Mouse (Mus musculus): ENCODE data around the gene Has1. TPM values are rescaled to one million over a fixed set of nuclear protein-coding genes. Genes with fewer than 3 reads are reported as not detected.
"Not testable (repeated sequence)": the region's sequence is repeated elsewhere in the genome, so short reads cannot be mapped to it uniquely, and the experiment has no call there.

Has1 gene
- total RNA-seq, 4 experiments from 2014 or later, result 0.57 to 0.73 (median 0.60) TPM

GRCm38 (mm10) chr17:17844606-17845005 is 10.4 kb downstream of the Has1 start:
- DNase-seq (ENCODE audit: low spot score in 2 of 2), result not testable (repeated sequence)

DNA sequence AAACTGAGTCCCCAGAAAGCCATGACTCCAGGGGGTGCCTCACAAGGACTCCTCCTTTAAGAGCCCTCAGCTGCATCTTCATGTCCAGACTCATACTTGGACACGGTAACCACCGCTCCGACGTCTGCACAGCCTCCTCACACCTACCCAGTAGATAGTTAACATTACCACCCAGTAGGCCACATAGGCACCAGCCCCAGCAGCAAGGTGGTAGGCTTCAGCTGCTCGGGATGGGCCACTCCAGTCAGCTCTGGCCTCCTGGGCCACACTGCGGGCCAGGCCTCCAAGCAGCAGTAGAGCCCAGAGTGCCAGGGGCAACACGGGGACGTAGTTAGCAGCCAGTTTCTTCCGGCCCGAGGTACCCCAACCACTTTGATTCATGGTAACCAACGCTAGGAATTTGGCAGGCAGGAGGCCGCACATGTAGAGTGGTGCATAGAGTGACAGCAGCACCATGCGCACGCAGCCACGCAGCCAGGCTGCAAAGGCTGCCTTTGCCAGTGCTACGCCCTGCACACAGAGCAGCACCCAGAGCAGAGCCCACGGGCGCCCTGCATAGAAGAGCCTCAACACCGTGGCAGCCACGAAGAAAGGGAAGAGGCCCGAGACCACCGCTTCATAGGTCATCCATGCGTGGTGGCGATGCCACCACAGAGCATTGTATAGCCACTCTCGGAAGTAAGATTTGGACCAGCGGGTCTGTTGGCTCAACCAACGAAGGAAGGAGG is 11.3 kb downstream of the Has1 start:
- DNase-seq (ENCODE audit: low spot score in 2 of 2), result no peak

DNA sequence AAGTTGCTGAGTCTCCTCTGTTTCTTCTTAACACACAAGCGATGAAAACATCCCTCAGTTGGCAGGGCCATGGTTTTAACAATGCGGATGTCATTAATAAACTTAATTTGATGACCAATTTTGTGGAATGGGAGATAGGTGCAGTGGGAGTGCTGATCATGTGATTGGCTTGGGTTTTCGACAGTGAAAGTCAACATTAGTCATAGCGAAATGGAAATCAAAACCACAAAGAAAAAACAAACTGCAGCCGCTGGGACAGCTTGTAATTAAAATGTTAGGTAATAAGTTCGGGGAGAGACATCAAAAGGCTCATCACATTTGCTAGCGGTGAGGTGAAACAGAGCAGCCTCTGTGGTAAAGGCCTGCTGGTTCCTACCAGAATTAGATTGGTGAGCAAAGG is 14.2 kb downstream of the Has1 start:
- DNase-seq (ENCODE audit: low spot score in 2 of 2), result no peak

DNA sequence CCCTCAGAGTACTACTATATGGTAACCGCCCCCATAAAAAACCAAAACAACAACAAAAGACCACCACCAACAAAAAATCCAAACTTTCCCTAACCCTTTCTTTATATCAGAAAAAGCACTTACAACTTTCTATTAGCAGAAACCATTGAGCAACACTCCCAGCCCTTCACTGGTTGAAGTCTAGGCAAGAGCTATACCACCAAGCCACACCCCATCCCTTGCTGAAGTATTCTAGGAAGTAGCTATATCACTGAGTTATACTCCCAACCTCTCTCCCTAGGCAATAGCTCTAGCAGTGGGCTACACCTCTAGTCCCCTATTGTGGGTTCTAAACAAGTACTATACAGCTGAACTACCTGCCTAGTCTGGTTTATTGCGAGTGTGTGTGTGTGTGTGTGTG is 15.7 kb downstream of the Has1 start:
- DNase-seq (ENCODE audit: low spot score in 2 of 2), result no peak

- peak; percentile 96 to 97 for DNase-seq (ENCODE audit: low spot score in 2 of 2)
These were observed 16.9 kb downstream of the Has1 start for GRCm38 (mm10) chr17:17837919-17838701.

- no peak for DNase-seq (ENCODE audit: low spot score in 2 of 2)
These were observed 17.6 kb downstream of the Has1 start for GRCm38 (mm10) chr17:17837426-17837825.

GRCm38 (mm10) chr17:17836101-17836500 is 18.9 kb downstream of the Has1 start:
- no peak for DNase-seq (ENCODE audit: low spot score in 2 of 2)

DNA sequence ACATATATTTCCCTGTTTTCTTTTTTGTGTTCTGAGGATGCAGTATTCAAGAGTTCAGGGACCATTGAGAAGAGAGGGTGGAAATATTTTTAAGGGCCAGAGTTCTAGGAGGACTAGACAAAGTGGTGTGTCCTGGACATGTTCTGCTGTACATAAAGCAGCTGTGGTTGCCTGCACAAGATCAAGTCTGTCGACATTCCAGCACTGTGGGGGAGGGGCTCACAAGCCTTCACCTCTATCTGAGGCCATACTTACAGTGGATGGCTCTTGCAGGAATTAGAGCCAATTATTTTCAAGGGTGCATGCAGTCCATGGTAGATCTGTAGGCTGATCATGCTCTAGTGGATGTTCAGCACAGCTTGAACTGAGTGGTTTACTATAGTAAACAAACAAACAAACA is 20.1 kb downstream of the Has1 start:
- DNase-seq (ENCODE audit: low spot score in 2 of 2), result no peak

DNA sequence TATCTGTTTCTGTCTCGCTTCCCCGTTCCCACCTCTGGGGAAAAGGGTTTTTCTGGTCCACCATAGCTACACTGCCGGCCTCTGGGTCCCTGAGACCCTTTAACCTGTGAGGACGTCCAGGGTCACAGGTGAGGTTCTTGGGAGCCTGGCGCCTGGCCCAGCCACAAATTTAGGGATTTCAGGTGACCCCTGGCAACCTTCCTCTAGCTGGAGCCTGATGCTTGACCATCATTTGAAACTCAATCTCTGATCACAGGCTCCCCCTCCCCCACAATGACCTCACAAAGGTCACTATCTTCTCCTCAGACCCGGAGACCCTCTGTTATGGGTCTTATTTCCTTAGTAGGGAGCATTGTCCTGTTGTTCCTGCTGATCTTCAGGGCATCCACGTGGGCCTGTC is 24.3 kb downstream of the Has1 start:
- no peak for DNase-seq (ENCODE audit: low spot score in 2 of 2)

GRCm38 (mm10) chr17:17829816-17830535 is 25.0 kb downstream of the Has1 start:
- no peak for DNase-seq (ENCODE audit: low spot score in 2 of 2)

GRCm38 (mm10) chr17:17829052-17829785 is 25.8 kb downstream of the Has1 start:
- DNase-seq (ENCODE audit: low spot score in 2 of 2), result no peak

DNA sequence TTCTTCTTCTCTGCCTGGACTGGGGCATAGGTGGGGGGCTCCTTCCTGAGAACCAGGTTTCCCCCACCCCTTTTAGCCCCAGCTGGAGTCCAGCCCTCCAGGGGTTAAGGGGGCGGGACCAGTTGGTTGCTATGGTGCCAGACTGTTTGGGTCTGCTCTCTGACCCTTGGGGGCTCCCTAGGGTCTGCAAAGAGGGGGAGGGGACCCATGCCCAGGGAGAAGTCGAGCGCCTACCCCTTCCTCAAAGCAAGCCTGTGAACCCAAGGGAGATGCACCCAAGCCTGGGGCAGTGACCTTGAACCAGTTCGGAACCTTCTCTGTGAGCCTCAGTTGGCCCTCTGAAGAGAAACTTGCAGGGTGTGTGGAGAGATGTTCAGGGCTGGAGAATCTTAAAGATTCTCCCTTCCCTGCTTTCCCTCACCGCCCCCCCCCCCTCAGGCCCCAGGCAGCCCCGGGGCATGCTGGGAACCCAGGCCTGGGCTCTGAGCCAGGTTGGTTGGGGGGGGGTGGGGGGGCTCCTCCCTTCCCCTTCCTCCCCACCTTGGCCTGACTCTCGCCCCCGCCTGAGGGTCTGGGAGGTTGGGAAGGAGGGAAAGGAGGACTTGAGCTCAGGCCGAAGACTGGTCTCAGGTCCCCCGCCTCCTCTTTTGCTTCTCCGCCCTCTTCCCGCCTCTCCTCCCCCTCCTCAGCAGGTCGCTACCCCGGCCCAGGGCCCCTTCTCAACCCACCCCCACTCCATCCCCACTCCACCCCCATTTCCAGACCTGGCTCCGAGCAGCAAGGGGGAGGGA is 26.6 kb downstream of the Has1 start:
- DNase-seq (ENCODE audit: low spot score in 2 of 2), result peak; percentile 25 to 47

- peak; percentile 42 to 51 for DNase-seq (ENCODE audit: low spot score in 2 of 2)
These were observed 27.3 kb downstream of the Has1 start for GRCm38 (mm10) chr17:17827658-17828190.

DNA sequence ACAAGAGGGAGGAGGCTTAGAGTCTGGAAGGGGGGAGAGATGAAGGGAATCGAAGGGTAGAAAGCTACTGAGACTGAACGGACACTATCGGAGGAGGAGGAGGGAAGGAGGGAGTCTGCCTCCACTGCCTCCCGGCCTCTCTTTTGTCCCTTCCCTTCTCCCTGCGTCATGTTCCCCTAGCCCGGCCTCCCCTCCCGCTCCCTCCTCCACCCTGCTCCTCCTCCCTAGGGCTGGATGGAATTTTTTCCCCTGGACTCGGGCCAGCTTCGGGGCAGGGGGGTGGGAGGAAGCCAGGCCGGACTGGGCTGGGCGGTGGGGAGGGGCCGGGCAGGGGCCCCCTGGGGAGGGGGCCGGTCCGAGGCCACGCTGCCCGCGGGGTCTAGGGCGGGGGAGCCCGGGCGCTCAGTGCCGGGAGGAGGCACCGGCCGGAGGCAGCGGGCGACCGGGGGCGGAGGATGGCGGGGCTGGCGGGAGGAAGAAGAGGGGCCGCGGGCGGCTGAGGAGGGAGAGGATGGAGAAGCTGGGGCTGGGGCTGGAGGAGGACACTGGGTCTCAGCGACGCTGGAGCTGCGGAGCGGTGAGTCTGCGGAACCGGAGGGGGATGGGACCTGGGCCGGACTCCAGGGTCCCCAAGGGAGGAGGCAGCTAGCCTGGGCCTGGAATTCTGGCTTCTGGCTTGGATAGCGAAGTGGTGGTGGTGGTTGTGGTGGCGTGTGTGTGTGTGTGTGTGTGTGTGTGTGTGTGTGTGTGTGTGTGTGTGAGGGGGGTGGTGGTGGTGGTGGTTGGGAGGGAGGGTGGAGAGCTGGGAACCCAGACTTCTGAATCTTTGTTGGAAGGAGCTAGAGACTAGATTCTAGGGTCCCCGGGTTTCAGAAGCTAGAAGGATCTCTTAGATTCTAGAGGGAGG is 28.0 kb downstream of the Has1 start, which contains the start of gene Spaca6:
Spaca6 (plus strand) TSS at position 408 of the 907 bp plus-strand sequence.
- peak; percentile 86 to 90 for DNase-seq (ENCODE audit: low spot score in 2 of 2)

DNA sequence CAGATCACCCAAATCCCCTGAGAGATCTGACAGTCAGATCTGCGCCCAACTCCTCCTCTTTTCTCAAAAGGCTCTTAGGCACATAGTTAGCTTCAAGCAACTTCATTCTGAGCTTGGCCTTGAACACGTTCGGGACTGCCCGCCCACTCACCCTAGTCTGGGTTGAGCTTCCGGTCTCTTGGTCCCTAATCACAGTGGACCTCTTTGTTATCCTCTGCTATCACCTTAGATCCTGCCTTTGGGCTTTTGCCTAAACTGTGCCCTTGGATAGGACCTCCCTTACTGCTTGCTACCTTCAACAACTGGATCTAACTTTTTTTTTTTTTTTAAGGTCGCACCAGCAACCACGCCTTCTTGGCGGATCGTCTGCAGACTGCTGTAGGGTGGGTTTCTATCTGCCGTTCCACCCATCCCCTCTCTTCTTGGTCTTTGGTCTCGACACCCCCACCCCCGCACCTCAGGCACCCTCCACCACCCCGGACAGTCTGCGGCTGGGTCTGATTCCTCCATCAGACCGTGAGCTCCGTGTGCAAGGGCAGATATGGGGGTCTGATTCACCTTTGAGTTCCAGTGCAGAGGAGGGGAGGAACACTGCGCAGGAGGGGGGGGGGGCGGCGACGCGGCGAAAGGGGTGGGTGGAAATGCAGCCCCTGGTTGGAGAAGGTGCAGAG is 28.9 kb downstream of the Has1 start:
- peak; percentile 40 to 44 for DNase-seq (ENCODE audit: low spot score in 2 of 2)

- DNase-seq (ENCODE audit: low spot score in 2 of 2), result no peak
These were observed 31.2 kb downstream of the Has1 start for GRCm38 (mm10) chr17:17823612-17824336.

DNA sequence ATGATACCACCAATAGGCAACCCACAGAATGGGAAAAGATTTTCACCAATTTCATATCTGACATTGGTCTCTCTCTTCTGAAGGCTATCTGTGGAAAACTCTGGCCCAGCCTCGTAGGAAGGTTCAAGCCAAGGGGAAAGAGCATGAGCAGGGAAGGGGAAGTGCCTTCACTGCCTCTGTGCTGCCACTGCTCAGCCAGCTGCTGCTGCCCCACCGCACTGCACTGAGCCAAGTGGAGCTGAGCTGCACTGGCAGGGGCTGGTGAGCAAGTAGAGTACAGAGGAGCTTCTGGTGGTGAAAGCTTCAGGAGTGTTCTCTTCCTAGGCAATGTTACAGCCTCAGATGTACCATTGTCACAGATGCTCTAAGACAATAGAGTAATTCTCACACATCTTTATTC is 59.5 kb downstream of the Has1 start:
- no peak for DNase-seq (ENCODE audit: low spot score in 2 of 2)
